In the genomic region with DNA sequence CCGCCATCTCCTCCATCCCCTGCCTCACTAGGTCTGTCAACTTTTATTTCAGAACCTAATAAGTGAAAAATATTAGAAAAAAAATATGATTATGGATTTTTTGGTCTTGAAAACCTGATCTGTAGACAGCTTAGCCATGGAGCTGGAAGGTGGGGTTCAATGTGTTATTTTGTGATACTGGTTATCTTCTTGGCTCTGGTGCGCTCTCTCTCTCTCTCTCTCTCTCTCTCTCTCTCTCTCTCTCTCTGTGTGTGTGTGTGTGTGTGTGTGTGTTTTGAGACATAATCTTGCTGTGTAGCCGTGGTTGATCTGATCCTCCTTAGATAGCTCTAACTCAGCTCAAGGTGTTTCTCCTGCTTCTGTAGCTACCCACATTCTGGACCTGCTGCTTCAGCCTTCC, we compare ENCODE assay signal across 1 mouse cellular context.
TF ChIP-seq lines count a peak whose summit lies in the region.

No protein-coding gene starts in this region.

TF ChIP-seq in MEL, 35 proteins besides CTCF, POLR2A, EP300 and RAD21 (continued from another document):
- TF ChIP-seq MYC (IDR thresholded peaks at IDR 0.05; ENCODE audit: low read depth, low read length) (no peak), USF1 (IDR thresholded peaks at IDR 0.05; ENCODE audit: low read depth, low read length) (no peak), KAT2A (conservative IDR thresholded peaks at IDR 0.05; ENCODE audit: low read depth, low read length) (no peak), NELFE (IDR thresholded peaks at IDR 0.05; ENCODE audit: low read depth, low read length) (no peak), NRF1 (IDR thresholded peaks at IDR 0.05; ENCODE audit: insufficient read depth, low read depth, low read length, poor library complexity, severe bottlenecking) (no peak), CHD1 (IDR thresholded peaks at IDR 0.05; ENCODE audit: low read depth, low read length) (no peak), JUND (IDR thresholded peaks at IDR 0.05; ENCODE audit: low read depth, low read length) (peak; percentile 98), MAZ (IDR thresholded peaks at IDR 0.05; ENCODE audit: low read depth, low read length) (no peak), UBTF (IDR thresholded peaks at IDR 0.05; ENCODE audit: borderline replicate concordance, insufficient read depth, low read depth, low read length) (no peak), ZKSCAN1 (IDR thresholded peaks at IDR 0.05; ENCODE audit: low read depth, low read length) (no peak), ETS1 (IDR thresholded peaks at IDR 0.05; ENCODE audit: low read depth, low read length) (peak; percentile 86), MAFK (IDR thresholded peaks at IDR 0.05; ENCODE audit: borderline replicate concordance, low read depth, low read length) (no peak; the same call in 1 of the 2 replicates), SMC3 (IDR thresholded peaks at IDR 0.05; ENCODE audit: low read depth, low read length) (peak; percentile 20; the same call in 1 of the 2 replicates), HCFC1 (IDR thresholded peaks at IDR 0.05; ENCODE audit: low read depth, low read length) (peak; percentile 59; the same call in 1 of the 2 replicates), ZNF384 (IDR thresholded peaks at IDR 0.05; ENCODE audit: low read depth, low read length) (peak; percentile 47; the same call in 1 of the 2 replicates), MAX (IDR thresholded peaks at IDR 0.05; ENCODE audit: low read length) (no peak), POLR2AphosphoS5 (IDR thresholded peaks at IDR 0.05; ENCODE audit: borderline replicate concordance, low read depth, low read length) (no peak), SIN3A (IDR thresholded peaks at IDR 0.05; ENCODE audit: low read length) (peak; percentile 85), USF2 (IDR thresholded peaks at IDR 0.05; ENCODE audit: borderline replicate concordance in 1 of 2, insufficient read depth in 1 of 2, low read depth in 1 of 2, low read length in 2 of 2) (no peak), GATA1 (IDR thresholded peaks at IDR 0.05; ENCODE audit: low read depth, low read length) (peak; percentile 94), ELF1 (IDR thresholded peaks at IDR 0.05; ENCODE audit: low read depth, low read length) (no peak), RCOR1 (IDR thresholded peaks at IDR 0.05; ENCODE audit: low read depth, low read length) (peak; percentile 82), MXI1 (IDR thresholded peaks at IDR 0.05; ENCODE audit: low read depth, low read length) (peak; percentile 63; the same call in 1 of the 2 replicates), MEF2A (IDR thresholded peaks at IDR 0.05; ENCODE audit: extremely low read depth, insufficient replicate concordance, low read depth, low read length, poor library complexity, severe bottlenecking) (no peak)
